Mouse (Mus musculus): ENCODE results near the gene Kcnn3. TPM values are rescaled to one million over a fixed set of nuclear protein-coding genes. Genes with fewer than 3 reads are reported as not detected.
A peak's percentile ranks its signal among the peaks of the same experiment; 100 is the strongest.

The Kcnn3 gene
- polyA plus RNA-seq, 1 experiment from 2014 or later: 8.5 TPM

DNA sequence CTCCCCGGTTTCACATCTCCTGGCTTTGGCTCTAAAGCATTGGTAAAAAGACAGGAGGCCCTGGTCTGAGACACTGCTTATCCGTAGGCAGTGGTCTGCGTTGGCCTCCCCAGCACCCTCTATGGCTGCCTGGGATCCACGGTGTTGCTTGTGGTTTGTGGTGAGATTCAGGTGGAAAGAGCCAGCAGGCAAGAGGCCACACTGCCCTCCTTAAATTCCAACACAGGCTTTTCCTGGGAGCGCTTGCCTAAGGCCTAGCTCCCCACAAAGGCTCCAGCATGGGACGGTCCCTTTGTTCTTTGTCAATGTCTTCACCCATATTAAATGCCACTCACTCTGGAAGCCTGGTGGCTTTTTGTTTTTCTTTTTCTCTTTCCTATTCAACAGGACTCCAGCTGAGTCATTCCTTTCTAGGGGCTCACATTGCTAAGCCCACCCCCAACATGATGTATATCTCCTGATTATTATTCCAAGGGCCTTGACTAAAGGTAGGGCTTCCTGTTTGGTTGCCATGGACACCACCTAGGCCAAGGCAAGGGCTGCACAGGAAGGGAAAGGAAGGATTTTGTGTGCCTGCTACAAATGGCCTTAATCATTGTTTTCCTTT, 127.4 kb downstream of the Kcnn3 start:
- H3K36me3 ChIP-seq: no peaks in the 10 kb centered on the region
- H3K9me3 ChIP-seq (replicated peaks): no peaks in the 10 kb centered on the region
- no peak overlapping the region for H3K4me3 ChIP-seq (replicated peaks)
- peak overlapping the region; percentile 83 for H3K27ac ChIP-seq (replicated peaks)
- peaks cover 11% of the 10 kb centered on the region for H3K27me3 ChIP-seq (replicated peaks)
- no peak overlapping the region for H3K9ac ChIP-seq (replicated peaks)
- ATAC-seq (ENCODE audit: low FRiP score): peak; percentile 67
- no peak overlapping the region for H3K4me2 ChIP-seq
- peaks cover 63% of the 10 kb centered on the region for H3K4me1 ChIP-seq
- 34% methylated on average over 6 of the region's 6 CpGs for WGBS

- Histone ChIP-seq H3K4me2 (no peak overlapping the region), H3K4me1 (peaks cover 82% of the 10 kb centered on the region), H3K9ac (replicated peaks) (no peak overlapping the region), H3K36me3 (no peaks in the 10 kb centered on the region), H3K4me3 (replicated peaks) (no peak overlapping the region), H3K9me3 (replicated peaks) (no peaks in the 10 kb centered on the region), H3K27me3 (replicated peaks) (0 out of 2 replicates have a peak, but pooled peaks cover 2% of the 10 kb centered on the region), H3K27ac (replicated peaks) (no peak overlapping the region)
- no peak for ATAC-seq (ENCODE audit: low FRiP score)
- WGBS: 70% methylated on average over 7 of the region's 7 CpGs
These were observed 129.9 kb downstream of the Kcnn3 start for GRCm38 (mm10) chr3:89649890-89650289.

GRCm38 (mm10) chr3:89653231-89653954, 133.4 kb downstream of the Kcnn3 start:
- H3K4me3 ChIP-seq (replicated peaks): no peak overlapping the region
- H3K4me1 ChIP-seq: peaks cover 55% of the 10 kb centered on the region
- peak; percentile 51 for ATAC-seq (ENCODE audit: low FRiP score)
- H3K9ac ChIP-seq (replicated peaks): no peak overlapping the region
- peak overlapping the region; percentile 69 for H3K27ac ChIP-seq (replicated peaks)
- H3K4me2 ChIP-seq: no peak overlapping the region
- no peaks in the 10 kb centered on the region for H3K36me3 ChIP-seq
- H3K27me3 ChIP-seq (replicated peaks): no peaks in the 10 kb centered on the region
- 14% methylated on average over 12 of the region's 12 CpGs for WGBS
- no peaks in the 10 kb centered on the region for H3K9me3 ChIP-seq (replicated peaks)

GRCm38 (mm10) chr3:89657092-89657491, 137.1 kb downstream of the Kcnn3 start:
- Histone ChIP-seq H3K4me1 (peaks cover 48% of the 10 kb centered on the region), H3K27ac (replicated peaks) (no peak overlapping the region), H3K36me3 (no peaks in the 10 kb centered on the region), H3K4me3 (replicated peaks) (no peak overlapping the region), H3K9me3 (replicated peaks) (no peaks in the 10 kb centered on the region), H3K27me3 (replicated peaks) (no peaks in the 10 kb centered on the region), H3K9ac (replicated peaks) (no peak overlapping the region), H3K4me2 (no peak overlapping the region)
- no peak for ATAC-seq (ENCODE audit: low FRiP score)
- 90% methylated on average over 5 of the region's 5 CpGs for WGBS

- Histone ChIP-seq H3K9me3 (replicated peaks) (no peaks in the 10 kb centered on the region), H3K4me1 (peaks cover 35% of the 10 kb centered on the region), H3K4me2 (no peak overlapping the region), H3K36me3 (no peaks in the 10 kb centered on the region), H3K27me3 (replicated peaks) (no peaks in the 10 kb centered on the region), H3K4me3 (replicated peaks) (no peak overlapping the region), H3K9ac (replicated peaks) (no peak overlapping the region), H3K27ac (replicated peaks) (no peak overlapping the region; the same call in 1 of the 2 replicates)
- ATAC-seq (ENCODE audit: low FRiP score): no peak
These were observed 138.5 kb downstream of the Kcnn3 start for GRCm38 (mm10) chr3:89658457-89658856.

DNA sequence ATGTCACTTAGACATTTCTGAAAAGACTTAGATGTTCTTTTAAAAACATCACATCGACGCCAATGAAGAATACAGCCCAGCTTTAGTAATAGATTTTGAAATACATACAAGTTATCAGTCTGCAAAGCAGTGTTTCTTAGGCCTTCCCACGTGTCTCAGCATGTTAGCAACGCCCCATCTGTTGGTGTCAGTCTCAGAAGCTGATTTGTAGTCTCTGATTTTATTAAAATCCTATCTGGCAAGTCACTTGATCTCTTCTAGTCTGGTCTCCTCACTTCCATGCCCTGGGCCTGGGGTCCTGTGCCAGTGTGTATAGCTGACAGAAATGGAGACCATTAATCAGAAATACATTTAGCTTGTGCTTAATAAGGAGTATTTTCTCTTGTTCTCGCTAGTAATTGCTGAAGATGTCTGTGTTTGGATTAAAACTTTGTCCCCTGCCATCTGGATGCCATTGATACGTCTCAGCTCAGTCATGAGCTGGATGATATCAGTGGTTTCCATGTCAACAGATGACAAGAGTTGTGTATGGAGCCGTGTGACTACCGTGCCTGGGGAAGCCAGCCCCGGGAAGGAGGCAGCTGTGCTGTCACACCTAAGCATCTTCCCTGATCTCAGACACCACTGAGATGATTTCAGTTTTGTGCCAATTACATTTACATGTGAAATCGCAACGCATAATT, 140.1 kb downstream of the Kcnn3 start:
- Histone ChIP-seq H3K4me2 (no peak overlapping the region), H3K9me3 (replicated peaks) (no peaks in the 10 kb centered on the region), H3K4me1 (peaks cover 35% of the 10 kb centered on the region), H3K9ac (replicated peaks) (no peak overlapping the region), H3K36me3 (no peaks in the 10 kb centered on the region), H3K27me3 (replicated peaks) (no peaks in the 10 kb centered on the region), H3K27ac (replicated peaks) (peak overlapping the region; percentile 54), H3K4me3 (replicated peaks) (no peak overlapping the region)
- 47% methylated on average over 11 of the region's 11 CpGs for WGBS
- ATAC-seq (ENCODE audit: low FRiP score): no peak

- ATAC-seq (ENCODE audit: low FRiP score): peak; percentile 37; the same call in 1 of the 2 replicates
- Histone ChIP-seq H3K36me3 (no peaks in the 10 kb centered on the region), H3K27me3 (replicated peaks) (no peaks in the 10 kb centered on the region), H3K4me1 (peaks cover 31% of the 10 kb centered on the region), H3K4me3 (replicated peaks) (no peak overlapping the region), H3K27ac (replicated peaks) (0 out of 2 replicates have a peak overlapping the region, but pooled peaks have one; percentile 18), H3K9me3 (replicated peaks) (no peaks in the 10 kb centered on the region), H3K4me2 (peak overlapping the region; percentile 0; the same call in 1 of the 2 replicates), H3K9ac (replicated peaks) (no peak overlapping the region)
- 27% methylated on average over 12 of the region's 12 CpGs for WGBS
These were observed 144.8 kb downstream of the Kcnn3 start for GRCm38 (mm10) chr3:89664808-89665207.

DNA sequence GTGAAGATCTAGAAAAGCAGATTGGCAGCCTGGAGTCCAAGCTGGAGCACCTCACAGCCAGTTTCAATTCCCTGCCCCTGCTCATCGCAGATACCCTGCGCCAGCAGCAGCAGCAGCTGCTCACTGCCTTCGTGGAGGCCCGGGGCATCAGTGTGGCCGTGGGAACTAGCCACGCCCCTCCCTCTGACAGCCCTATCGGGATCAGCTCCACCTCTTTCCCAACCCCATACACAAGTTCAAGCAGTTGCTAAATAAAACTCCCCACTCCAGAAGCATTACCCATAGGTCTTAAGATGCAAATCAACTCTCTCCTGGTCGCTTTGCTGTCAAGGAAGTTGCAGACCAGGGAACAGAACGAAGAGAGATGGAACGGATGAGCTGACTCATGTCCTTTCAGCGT, 147.2 kb downstream of the Kcnn3 start:
- no peaks in the 10 kb centered on the region for H3K36me3 ChIP-seq
- no peak for ATAC-seq (ENCODE audit: low FRiP score)
- 34% methylated on average over 11 of the region's 11 CpGs for WGBS

GRCm38 (mm10) chr3:89671334-89671733, 151.4 kb downstream of the Kcnn3 start:
- 72% methylated on average over 6 of the region's 6 CpGs for WGBS
- H3K4me2 ChIP-seq: no peak overlapping the region
- H3K9me3 ChIP-seq (replicated peaks): no peaks in the 10 kb centered on the region
- H3K27ac ChIP-seq (replicated peaks): no peak overlapping the region
- no peaks in the 10 kb centered on the region for H3K36me3 ChIP-seq
- H3K4me1 ChIP-seq: peaks cover 9% of the 10 kb centered on the region; the same call in 1 of the 2 replicates
- no peak for ATAC-seq (ENCODE audit: low FRiP score)
- no peak overlapping the region for H3K9ac ChIP-seq (replicated peaks)
- H3K4me3 ChIP-seq (replicated peaks): no peak overlapping the region
- no peaks in the 10 kb centered on the region for H3K27me3 ChIP-seq (replicated peaks)

More for the DNA sequence above, 147.2 kb downstream of the Kcnn3 start:
- no peaks in the 10 kb centered on the region for H3K27me3 ChIP-seq (replicated peaks)
- H3K4me1 ChIP-seq: peaks cover 22% of the 10 kb centered on the region
- H3K4me3 ChIP-seq (replicated peaks): no peak overlapping the region
- H3K4me2 ChIP-seq: no peak overlapping the region
- H3K9me3 ChIP-seq (replicated peaks): no peaks in the 10 kb centered on the region
- H3K9ac ChIP-seq (replicated peaks): no peak overlapping the region
- no peak overlapping the region for H3K27ac ChIP-seq (replicated peaks)

- H3K4me1 ChIP-seq: peaks cover 13% of the 10 kb centered on the region
- no peak for ATAC-seq (ENCODE audit: low FRiP score)
- no peaks in the 10 kb centered on the region for H3K36me3 ChIP-seq
- H3K27me3 ChIP-seq (replicated peaks): no peaks in the 10 kb centered on the region
- no peak overlapping the region for H3K9ac ChIP-seq (replicated peaks)
- H3K4me2 ChIP-seq: no peak overlapping the region
- WGBS: 85% methylated on average over 12 of the region's 12 CpGs
- no peaks in the 10 kb centered on the region for H3K9me3 ChIP-seq (replicated peaks)
- no peak overlapping the region for H3K4me3 ChIP-seq (replicated peaks)
- H3K27ac ChIP-seq (replicated peaks): no peak overlapping the region
These were observed 152.8 kb downstream of the Kcnn3 start for GRCm38 (mm10) chr3:89672573-89673317.

DNA sequence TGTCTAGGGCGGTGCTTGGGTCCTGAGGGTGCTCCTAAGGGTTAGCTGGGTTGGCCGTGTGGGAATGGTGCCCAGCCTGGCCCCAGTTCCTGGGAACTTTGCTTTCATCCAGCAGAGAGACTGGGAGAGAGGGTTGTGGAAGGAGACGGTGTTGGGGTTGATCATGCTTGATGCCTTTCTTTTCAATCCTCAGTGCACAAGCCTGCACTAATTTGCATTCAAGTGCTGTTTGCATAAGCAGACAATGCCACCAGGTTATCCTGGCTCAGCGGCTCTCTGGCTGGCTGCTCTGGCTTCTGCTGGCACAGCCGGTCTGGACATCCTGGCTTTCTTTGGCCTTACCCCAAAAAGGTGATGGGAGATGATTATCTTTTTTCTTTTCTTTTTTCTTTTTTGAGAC, 157.7 kb downstream of the Kcnn3 start:
- H3K9me3 ChIP-seq (replicated peaks): no peaks in the 10 kb centered on the region
- peaks cover 13% of the 10 kb centered on the region for H3K4me1 ChIP-seq
- no peak overlapping the region; the same call in 1 of the 2 replicates for H3K27ac ChIP-seq (replicated peaks)
- H3K36me3 ChIP-seq: no peaks in the 10 kb centered on the region
- no peak overlapping the region for H3K4me2 ChIP-seq
- no peak for ATAC-seq (ENCODE audit: low FRiP score)
- H3K27me3 ChIP-seq (replicated peaks): 0 out of 2 replicates have a peak, but pooled peaks cover 2% of the 10 kb centered on the region
- WGBS: 38% methylated on average over 5 of the region's 5 CpGs
- H3K4me3 ChIP-seq (replicated peaks): no peak overlapping the region
- no peak overlapping the region for H3K9ac ChIP-seq (replicated peaks)
